Mouse (Mus musculus): ENCODE data around the gene Aen.
A peak's percentile ranks its signal among the peaks of the same experiment; 100 is the strongest.

Aen gene

DNA sequence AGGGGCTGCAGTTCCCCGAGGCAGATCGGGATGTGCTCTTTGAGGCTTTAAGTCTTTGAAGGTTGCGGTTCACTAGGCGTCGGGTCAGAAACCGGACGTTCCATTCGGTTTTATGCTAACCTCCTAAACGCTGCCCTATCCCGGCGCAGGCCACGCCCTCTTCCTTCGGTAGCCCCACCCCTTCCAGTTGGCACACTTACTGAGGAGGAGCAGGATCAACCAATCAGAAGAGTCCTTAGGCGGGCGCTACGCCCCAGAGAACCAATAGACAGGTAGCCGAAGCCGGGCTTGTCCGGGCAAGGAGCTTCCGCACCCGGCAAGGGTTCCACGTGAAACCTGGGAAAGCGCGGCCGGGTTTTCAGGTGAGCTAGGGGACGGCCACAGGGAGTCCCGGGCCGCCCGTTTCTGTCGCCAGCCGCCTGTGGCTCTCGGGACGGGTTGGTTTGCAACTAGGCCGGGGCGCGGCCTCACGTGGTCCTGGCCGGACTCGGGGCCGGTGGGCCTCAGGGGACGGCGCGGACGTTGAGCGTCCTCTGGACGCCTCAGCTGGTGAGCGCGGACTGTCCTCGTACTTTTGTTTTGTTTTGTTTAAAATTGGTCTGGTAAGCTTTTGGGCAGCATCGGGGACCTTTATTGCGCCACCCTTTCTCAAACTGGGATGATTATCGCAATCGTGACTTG, at the start of gene Aen:
TSS of gene Aen (plus strand) at position 202 of the 681 bp plus-strand sequence.
- peak; percentile 98 to 99 for DNase-seq

DNA sequence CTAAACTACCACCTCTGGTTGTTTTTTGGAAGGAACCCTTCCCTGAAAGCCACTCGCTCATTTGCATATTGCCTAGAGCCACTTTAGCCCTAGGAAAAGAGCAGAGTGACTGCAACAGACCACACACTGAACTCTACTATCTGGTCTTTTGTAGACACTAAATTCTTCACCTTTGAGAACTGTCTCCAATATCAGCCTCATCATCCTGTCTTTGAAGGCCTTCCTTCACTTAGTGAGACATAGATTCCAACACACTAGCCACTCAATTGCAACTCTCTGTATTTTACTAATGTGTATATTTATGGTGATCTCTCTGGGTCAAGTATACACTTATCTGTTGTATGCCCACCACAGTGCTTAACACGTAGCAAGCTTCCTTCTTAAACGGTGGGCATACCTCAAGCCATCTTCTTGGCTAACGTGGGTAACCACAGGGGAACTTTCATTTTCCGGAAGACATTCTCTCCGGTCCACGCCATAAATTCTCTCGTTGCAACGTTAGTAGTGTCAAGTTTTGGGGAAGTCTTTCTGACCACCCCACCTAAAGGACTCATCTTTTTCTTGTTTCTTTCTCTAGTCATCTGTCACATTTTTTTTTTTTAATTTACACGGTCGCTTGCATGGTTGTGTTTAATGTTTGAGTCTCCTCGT, 49.5 kb upstream of the Aen start:
- DNase-seq: no peak

DNA sequence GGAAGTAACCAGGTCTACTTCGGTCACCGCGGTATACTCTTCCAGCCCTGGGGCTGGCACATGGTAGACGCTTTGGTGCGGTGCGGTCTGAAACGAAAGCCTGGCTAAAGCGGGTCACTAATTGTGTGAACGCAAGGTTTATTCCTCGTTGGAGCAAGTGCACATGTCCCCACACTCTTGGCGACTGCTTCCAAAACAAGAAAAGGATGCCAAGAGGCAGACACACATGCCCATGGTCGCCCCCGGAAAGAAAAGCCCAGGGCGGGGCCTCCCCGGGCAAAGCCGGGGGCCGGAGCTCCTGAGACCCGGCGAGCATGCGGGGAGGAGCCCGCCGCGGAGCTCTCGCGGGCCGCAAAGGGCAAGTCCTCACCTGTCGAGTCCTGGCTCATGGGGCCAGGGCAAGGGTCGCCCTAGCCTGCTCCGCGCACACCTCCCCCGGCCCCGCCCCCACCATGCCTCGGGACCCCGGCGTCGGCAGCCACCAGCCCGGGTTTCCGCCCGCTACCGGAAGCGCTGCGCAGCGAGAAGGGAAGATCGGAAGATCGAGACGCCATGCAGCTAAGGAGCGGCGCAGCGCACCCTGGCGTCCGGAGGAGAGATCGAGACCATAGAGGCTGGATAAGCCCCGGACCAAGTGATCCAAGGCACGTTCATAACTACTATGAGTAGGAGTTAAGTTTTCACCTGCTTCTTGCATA, 48.8 kb upstream of the Aen start, which contains the start of gene Det1:
TSS of gene Det1 (minus strand) at position 527 of the 698 bp plus-strand sequence.
- peak; percentile 94 to 95 for DNase-seq

DNA sequence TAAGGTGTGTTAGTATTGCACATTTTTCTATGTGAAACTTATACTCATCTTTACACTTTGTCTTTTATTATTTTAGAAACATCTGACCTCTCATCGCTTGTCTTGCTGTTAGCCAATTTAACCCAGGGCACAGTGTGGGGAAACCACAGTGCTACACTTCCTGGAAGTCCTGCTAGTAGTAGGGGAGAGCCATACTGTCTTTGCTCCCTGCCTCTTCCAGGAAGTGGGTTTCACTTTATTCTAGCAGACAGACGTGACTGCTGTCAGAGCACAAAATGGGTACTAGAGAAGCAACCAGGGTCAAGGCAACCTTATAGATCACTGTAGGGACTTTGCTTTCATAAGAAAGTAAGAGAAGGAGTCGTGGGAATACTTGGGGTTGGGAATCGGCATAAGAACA, 41.6 kb upstream of the Aen start:
- no peak for DNase-seq

DNA sequence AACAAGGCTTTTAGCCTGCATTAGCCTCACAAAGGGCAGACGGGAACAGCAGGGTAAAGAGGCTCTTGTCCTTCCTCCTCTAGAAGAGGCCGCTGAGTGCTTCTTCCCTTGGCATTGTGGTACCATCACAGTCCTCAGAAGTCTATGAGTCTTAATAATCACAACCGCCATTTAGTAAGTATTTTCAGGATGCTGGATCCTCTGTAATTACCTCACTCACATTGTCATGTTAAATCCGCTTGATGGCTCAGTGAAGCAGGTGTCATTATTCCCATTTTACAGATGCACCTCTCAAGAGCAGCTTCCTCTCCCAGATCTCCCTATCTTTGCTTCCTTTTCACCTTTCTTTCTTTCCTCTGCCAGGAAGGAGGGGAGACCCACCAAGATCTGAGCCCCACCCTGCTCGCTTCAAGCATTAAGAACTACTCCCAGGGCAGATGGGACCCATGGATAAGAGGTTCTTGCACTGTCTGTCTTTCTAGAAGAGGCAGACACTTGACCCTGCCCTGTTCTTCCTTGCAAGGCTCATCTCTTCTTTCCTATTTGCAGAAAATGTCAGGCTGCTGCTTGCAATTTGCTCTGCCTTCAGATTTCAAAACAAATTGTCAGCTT, 40.5 kb upstream of the Aen start:
- no peak for DNase-seq

DNA sequence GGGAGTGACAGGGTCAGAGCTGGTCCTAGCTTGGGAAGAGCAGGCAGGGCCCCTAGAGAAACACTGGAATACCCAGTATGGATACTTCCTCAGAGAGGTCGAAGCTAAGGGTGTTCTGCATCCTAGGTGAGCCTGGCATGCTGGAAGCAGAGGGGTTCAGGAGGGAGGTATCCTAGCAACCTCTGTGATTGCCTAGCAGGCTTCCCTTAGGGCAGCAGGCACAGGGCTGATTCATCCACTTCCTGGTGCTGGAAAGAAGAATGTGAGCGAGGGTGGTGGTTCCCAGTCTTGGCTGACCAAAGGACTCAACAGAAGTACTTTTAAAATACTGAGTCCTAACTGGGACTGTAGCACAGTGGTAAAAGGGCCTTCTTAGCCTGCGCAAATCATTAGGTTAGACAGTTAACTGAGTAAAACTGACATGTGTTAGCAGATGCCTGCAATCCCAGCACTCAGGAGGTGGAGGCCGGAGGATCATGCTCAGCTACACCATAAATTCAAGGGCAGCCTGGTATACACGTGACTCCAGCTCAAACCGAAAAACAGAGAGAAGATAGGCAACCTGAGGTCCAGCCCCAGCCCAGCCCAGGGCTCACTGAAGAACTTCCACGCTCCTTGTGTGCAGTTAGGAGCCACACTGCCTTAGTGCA, 31.7 kb upstream of the Aen start:
- no peak for DNase-seq

DNA sequence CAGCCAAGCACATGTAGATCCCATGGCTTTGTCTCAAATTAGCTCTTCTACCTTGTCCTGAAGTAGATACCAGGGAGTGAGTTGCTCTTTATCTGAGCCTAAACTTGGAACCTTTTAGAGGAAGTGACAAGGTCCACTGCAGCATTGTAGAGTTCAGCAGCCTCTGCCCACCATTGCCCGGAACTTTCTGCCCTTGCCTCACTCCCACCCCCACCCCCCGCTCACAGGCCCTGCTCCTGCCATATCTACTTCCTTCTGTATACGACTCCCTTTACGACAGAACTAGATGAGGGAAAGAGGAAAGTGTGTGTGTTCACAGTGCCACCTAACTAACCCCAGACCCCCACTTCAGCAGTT, 31.2 kb upstream of the Aen start:
- no peak for DNase-seq

DNA sequence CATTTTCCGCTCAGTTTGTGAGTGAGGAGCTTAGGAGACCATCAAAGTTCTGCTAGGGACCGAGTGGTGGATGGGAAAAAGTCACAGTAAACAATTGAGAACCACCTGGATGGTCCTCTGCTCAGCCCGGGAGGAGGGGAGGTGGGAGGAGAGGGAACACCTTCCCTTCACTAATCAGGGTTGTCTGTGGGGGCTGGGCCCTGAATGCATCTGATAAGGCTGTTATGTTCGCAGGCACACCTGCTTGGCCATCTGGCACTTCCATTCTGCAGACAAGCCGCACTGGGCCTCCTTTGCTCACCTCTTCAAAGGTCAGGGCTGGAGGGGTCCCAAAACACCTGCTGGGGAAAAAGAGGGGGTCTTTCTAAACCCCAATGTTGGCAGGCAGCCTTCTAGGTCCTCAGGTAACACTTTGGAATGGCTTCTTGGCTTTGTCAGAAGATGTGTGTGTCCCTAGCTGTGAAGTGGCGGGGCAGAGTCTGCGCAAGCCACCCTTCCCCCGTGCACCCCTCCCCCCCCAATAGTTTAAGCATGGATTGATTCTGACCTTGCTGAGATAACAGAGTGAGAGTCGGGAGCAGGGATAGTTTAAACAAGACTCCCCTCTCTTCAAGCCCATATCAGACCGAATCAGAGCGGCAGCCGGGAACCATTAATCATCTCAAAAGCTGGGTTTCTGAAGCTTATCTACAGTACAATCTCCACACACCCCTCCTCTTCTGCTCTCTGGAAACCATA, 30.3 kb upstream of the Aen start:
- no peak for DNase-seq

DNA sequence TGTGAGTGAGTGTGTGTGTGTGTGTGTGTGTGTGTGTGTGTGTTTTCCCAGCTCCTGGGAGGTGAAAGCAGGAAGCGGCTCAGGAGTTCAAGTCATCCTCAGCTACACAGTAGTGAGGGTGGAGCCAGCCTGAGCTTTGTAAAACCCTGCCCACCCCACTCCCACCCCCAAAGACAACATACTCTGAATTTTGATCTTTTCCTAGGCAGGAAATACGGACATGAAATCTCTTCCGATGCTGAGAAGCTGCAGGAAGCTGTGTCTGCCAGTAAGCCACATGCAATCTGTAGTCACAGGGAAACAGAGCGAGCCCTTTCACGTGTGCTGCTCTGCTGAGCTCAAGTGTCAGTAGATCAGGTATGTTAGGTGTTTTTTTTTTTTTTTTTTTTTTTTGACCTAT, 26.9 kb upstream of the Aen start:
- DNase-seq: no peak

DNA sequence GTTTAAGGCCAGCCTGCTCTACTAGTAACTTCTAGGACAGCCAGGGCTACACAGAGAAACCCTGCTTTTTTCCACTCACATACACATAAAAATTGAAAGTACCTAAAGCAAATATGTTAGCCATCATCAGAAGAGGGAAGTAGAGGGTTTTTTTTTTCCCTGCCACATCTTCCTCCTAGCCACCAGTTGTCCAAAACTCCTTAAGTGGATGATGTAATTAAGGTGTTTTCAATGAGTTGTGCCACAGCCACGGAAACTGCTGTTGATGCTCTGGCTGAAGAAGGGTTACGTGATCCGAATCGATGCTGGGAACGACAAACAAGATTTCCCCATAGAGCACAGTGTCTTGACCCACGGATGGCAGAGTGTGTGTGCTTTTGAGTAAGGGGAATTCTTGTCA, 23.3 kb upstream of the Aen start:
- DNase-seq: no peak

DNA sequence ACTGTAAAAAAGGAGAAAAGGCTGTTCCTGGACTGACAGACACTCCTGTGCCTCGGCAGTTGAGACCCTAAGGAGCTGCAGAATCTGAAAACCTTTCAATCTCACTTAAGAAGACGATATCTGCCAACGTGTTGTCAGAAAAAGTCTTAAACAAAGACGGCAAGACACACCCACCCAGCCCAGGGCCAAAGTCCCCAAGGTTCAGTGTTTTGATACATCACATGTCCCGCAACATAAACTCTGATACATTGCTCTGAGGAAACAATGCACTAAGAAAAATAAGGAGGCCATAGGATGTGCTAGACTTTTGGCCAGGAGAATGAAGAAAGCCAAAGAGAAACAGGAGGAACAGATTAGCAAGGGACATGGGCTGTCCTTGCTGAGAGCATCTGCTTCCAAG, 22.8 kb upstream of the Aen start:
- no peak for DNase-seq

DNA sequence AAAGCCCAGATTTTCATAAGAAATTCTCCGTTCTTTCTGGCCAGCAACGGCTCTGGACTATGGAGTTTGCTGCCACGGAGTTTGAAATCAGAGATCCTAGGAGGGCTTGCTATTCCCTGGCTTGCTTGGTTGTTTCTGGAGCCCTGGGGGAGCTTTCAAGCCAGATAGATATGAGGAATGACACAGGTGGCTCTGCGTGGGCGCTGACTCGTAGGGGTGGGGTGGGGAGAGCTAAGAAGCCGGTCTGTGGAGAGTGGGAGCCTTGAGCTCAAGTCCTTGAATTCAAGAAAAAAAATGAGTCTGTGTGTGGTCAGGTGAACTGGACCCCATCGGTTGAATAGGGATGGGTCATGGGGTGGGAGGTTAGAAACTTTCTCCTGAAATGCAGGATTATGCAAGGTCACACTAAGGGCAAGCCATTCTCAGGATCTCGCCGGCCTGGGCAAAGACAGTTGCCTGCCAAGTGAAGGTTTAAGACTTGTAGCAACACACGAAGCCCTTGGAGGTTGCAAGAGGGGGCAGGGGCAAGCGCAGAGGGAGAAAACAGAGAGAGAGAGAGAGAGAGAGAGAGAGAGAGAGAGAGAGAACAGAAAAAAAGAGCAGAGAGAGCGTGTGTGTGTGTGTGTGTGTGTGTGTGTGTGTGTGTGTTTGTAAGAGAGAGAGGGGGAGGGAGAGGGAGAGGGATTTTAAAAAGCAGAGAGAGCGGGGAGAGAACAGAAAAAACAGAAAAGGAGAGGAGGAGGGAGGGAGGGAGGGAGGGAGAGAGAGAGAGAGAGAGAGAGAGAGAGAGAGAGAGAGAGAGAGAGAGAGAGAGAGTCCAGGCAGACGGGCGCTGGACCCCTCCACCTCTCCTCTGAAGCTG, 13.8 kb upstream of the Aen start:
- DNase-seq: no peak

DNA sequence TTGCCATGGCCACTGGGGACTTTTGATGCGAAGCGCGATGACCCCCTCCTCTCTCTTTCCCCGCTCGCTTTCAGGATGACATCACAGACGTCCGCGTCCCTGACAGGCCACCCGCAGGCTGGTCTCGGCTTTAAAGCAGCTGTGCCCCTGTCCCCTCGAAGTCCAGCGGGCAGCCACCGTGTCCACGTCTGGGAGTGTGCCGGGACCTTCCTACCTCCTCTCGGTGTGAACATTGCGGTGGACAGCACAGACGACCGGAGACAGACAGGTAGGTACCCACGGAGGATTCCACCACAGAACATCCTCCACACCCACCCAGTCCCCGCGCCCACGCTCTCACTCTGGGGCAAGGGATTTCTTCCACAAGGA, 13.2 kb upstream of the Aen start:
- DNase-seq: peak; percentile 32 to 35

DNA sequence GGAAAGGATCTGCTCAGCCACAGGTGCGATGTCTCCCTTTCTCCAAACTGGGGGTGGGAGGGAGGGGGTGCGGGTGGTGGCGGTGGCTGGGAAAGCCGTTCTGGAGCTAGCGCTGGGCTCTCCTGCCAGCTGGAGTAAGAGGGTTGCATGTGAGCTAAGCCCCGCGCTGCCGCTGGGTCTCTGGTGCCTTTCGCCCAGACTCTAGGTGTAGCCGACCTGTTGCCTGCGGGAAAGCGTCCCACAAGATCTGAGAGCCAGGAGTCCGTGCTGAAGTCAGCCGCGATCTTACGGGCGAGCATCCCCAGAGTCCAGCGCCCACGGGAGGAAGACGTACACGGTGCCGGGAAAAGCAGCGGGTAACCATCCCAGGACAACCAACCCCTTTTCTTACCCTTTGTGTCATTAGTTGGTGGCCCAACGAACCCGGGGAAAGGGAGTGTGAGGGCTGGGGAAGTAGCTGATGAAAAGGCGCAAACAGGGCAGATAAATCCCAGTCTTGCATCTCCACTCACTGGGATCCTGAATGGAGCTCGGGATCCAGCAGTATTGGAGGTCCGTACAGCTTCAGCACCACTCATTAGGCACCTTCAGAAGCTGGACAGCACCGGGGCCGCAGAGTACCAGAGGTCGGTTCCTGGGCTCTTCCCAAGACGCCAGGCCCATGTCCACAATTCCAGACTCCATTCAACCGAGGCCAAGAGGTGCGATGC, 12.5 kb upstream of the Aen start:
- peak in 1 of 2 experiments; percentile 16 for DNase-seq

DNA sequence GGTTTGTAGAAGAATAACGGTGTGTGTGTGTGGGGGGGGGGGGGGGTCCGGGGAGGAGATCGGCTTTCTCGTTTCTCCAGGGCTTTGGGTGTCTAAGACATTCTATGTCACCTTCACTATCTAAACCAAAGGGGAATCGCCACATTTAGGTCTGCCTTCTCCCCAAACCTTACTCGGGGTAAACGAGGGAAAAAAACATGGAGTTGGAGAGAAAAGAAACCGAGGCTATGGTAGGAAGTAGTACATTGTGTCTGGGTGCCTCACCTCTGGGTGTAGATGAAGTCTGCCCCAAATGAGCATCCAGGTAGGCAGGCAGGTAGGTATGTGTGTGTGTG, 12.0 kb upstream of the Aen start:
- no peak for DNase-seq

DNA sequence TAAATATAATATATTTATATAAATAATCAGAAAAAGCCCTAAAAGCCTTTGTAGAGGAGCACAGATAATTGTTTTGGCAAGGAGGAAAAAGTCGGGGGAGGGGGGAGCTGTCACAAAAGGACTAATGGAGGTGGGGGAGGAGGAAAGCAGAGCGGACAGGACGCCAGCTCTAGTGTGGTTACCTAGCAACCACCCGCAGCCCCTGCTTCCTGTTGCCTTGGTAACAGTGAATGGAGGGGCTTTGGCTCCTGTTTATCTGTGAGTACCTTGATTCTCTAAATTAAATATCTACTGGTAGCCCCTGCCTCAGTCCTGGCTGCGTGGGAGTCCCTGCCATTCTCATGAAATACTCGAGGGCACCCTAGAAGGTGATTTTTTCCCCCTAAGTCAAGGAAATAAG, 11.5 kb upstream of the Aen start:
- DNase-seq: peak; percentile 48

DNA sequence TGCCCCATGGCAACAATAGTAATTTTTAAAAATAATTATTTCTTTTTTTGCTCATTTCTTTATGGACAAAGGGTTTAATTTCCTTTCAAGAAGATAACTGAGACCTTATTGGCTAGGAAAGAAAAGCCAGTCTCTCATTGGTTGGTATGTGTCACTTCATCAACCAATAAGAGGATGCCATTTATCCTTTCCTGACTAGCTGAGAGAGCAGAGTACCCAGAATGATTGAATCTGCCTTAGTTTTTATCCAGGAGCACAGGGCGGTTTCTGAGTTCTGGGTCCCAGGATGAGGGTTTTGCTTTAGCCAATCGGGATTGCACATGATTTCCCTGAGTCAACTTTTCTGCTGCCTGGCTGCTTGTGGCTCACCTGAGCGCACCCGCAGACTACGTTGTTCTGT, 10.2 kb upstream of the Aen start:
- no peak for DNase-seq

DNA sequence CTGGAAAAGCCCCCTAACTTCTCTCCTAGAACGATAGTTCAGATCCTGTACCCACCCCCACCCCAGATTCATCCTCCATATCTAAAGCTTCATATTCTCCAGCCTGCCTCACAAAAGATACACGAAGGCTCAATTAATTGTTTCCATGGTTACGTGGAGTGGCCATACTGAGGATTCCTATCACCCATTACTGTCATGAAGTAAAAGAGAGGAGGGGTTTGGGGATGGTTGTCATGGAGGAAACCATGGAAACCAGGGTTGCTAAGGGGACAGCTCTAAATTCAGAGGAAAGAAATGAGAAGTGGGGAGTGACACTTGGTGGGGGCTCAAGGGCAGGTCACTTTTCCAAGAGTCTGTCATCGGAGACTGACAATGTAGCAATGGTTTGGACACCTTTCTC, 9.2 kb upstream of the Aen start:
- no peak for DNase-seq

DNA sequence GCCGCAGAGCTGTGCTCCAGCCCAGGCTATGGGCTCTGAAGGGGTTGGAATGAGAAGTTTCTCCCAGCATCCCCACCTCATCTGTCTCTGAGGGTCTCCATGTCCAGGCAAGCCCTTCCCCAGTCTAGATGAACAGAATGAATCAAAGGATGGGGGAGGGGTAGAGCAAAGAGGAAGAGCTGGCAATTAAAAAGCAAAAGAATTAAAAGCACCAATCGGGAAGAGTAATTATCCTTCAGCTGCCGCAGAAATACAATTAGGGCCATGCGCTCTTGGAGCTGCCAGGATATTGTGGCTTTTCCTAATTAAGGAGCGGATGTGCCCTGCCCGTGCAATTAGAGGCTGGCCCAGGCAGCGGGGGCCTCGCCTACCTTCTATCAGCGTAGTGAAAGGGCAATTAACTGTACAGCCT, 8.2 kb upstream of the Aen start:
- no peak for DNase-seq

DNA sequence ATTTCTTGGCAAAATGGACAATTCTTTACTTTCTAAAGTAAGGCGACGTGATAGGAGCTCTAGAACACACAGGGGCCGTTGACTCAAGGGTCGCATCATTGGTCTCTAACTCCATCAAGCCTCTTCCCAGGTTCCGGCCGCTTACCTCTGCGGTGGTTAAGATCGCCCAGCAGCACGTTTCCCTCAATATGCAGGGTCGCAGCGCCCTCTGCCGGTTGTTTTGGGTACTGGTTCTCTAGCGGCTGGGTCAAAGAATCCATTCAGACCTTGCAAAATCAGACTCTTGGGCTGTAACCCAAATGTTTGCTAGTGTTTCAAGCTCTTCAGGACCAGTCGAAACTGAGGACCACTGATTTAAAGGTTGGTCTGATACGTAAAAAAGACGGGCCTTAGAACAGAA, 5.0 kb upstream of the Aen start:
- DNase-seq: peak; percentile 95 to 98

DNA sequence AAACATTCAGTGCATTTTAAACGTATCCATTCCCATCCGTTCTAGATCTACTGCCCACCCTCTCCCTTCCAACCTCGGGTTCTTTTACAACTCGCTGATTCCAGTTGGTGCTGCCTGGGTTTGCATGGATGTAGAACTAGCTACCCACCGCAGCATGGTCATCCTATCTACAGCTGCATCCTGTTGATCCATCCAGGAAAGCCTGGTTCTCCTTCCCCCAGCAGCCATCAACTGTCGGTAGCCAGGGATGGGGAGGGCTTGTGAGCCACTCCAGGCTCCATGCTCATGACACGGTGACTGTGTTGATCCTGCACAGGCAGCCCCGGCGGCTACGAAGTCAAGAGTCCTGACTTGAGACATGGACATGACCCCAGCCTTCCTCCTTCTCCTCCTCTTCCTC, 1.7 kb upstream of the Aen start:
- no peak for DNase-seq

Data from cerebellum, postnatal 14 days (tissue).